Mouse (Mus musculus) urinary bladder, adult 18-20 months (tissue): ENCODE measurements around the gene Pnliprp1.

Experiments
- DNase-seq, 2 experiments: peaks; one replicate each; pipeline ENCODE4 v3.0.0; 2022; ENCODE audit warnings: low spot score in 2 of 2, mixed read lengths in 2 of 2

Pnliprp1 gene

GRCm38 (mm10) chr19:58776461-58776860 is 47.8 kb downstream of the Pnliprp1 start:
- no peak for DNase-seq

- no peak for DNase-seq
Measured at GRCm38 (mm10) chr19:58781566-58781965, 52.9 kb downstream of the Pnliprp1 start.

GRCm38 (mm10) chr19:58783938-58784337 is 55.3 kb downstream of the Pnliprp1 start:
- no peak for DNase-seq

- no peak for DNase-seq
Measured at GRCm38 (mm10) chr19:58789194-58789593, 60.5 kb downstream of the Pnliprp1 start.
